Mouse (Mus musculus) erythroblast, embryonic 14.5 days (primary cell): ENCODE data around the gene Ifrd2.

ENCODE experiments used
- GATA1 ChIP-seq: IDR thresholded peaks from 2 replicates; pipeline ENCODE4 v1.6.1; 2012; ENCODE audit warnings: low read length, inconsistent platforms, mixed read lengths
- TAL1 ChIP-seq: IDR thresholded peaks from 3 replicates; pipeline ENCODE4 v1.6.1; 2012; ENCODE audit warnings: low read length, inconsistent platforms, mixed read lengths

GRCm38 (mm10) chr9:107601275-107601674 lies 13.8 kb downstream of the Ifrd2 start:
- TF ChIP-seq GATA1 (no peak), TAL1 (no peak)
